Mouse (Mus musculus) CH12.LX (cell line): ENCODE measurements around the gene Cdca5. TPM values are rescaled to one million over a fixed set of nuclear protein-coding genes. Genes with fewer than 3 reads are reported as not detected.

Experiments used
- DNase-seq: peaks from one replicate; pipeline ENCODE4 v3.0.0-alpha.2; 2013; ENCODE audit errors: extremely low read depth
- H3K27ac ChIP-seq: 2 replicates; pipeline ENCODE4 v1.5.1; 2012; ENCODE audit warnings: low read depth, mild to moderate bottlenecking, control low read depth, moderate library complexity; ENCODE audit not compliant: insufficient read depth
- H3K27me3 ChIP-seq: replicated peaks from 2 replicates; pipeline ENCODE3; 2012; ENCODE audit warnings: inconsistent platforms
- H3K36me3 ChIP-seq, 2 experiments: replicated peaks in 1 of 2; 2 replicates each; pipeline versions ENCODE3 to v1.6.1; 2012; ENCODE audit warnings: inconsistent platforms in 1 of 2, low read length in 1 of 2, mild to moderate bottlenecking in 1 of 2, mixed read lengths in 1 of 2, moderate library complexity in 1 of 2; ENCODE audit not compliant: control insufficient read depth in 1 of 2, insufficient read depth in 1 of 2
- H3K4me1 ChIP-seq, 2 experiments: 2 replicates each; pipeline ENCODE4 v1.6.1; 2012; ENCODE audit warnings: inconsistent platforms in 1 of 2, moderate library complexity in 1 of 2; ENCODE audit not compliant: insufficient read depth in 2 of 2, control insufficient read depth in 1 of 2
- H3K4me2 ChIP-seq: 2 replicates; pipeline ENCODE4 v1.6.1; 2012; ENCODE audit warnings: low read depth, mild to moderate bottlenecking, control low read depth; ENCODE audit not compliant: poor library complexity, insufficient read depth, severe bottlenecking
- H3K4me3 ChIP-seq, 3 experiments: fragments of 150-350 bp in 1 of 3; sonication (generic) in 1 of 3; replicated peaks in 1 of 3; 2 replicates each; pipeline versions ENCODE3 to v1.5.1; 2011 to 2012; ENCODE audit warnings: low read depth in 2 of 3, low read length in 2 of 3, mild to moderate bottlenecking in 2 of 3, moderate library complexity in 2 of 3, control low read depth in 1 of 3, improper control_type of control experiment in 1 of 3, inconsistent platforms in 1 of 3, mixed read lengths in 1 of 3; ENCODE audit not compliant: poor library complexity in 1 of 3
- H3K79me2 ChIP-seq: replicated peaks from 2 replicates; pipeline ENCODE4 v1.6.1; 2012; ENCODE audit warnings: mild to moderate bottlenecking, moderate library complexity; ENCODE audit not compliant: control insufficient read depth, poor library complexity, insufficient read depth, severe bottlenecking; ENCODE audit errors: extremely low read depth
- H3K9ac ChIP-seq: 2 replicates; pipeline ENCODE4 v1.6.1; 2012; ENCODE audit warnings: low read depth, mild to moderate bottlenecking, control low read depth, moderate library complexity; ENCODE audit not compliant: insufficient read depth
- H3K9me3 ChIP-seq: replicated peaks from 2 replicates; pipeline ENCODE3; 2012; ENCODE audit warnings: low read length, inconsistent platforms, mixed read lengths
- EP300 ChIP-seq: IDR thresholded peaks from 2 replicates; pipeline ENCODE4 v1.6.1; 2011; ENCODE audit warnings: low read length, improper control_type of control experiment
- HCFC1 ChIP-seq: IDR thresholded peaks from 2 replicates; pipeline ENCODE4 v1.6.1; 2012; ENCODE audit warnings: low read depth, mild to moderate bottlenecking, inconsistent platforms, low read length, improper control_type of control experiment
- KAT2A ChIP-seq: IDR thresholded peaks from 2 replicates; pipeline ENCODE4 v1.6.1; 2012; ENCODE audit warnings: low read length, improper control_type of control experiment, inconsistent platforms; ENCODE audit not compliant: insufficient replicate concordance
- MAFK ChIP-seq: IDR thresholded peaks from 2 replicates; pipeline ENCODE4 v1.6.1; 2011; ENCODE audit warnings: low read length, improper control_type of control experiment; ENCODE audit not compliant: insufficient replicate concordance
- MAZ ChIP-seq: IDR thresholded peaks from 2 replicates; pipeline ENCODE4 v1.6.1; 2012; ENCODE audit warnings: low read depth, mild to moderate bottlenecking, inconsistent platforms, low read length, improper control_type of control experiment, moderate library complexity
- MEF2A ChIP-seq: IDR thresholded peaks from 2 replicates; pipeline ENCODE4 v1.6.1; 2014; ENCODE audit warnings: low read depth, mild to moderate bottlenecking, inconsistent platforms, low read length, improper control_type of control experiment, borderline replicate concordance
- PAX5 ChIP-seq: IDR thresholded peaks from 2 replicates; pipeline ENCODE4 v1.6.1; 2012; ENCODE audit warnings: low read length, inconsistent platforms, mixed read lengths
- POLR2AphosphoS2 ChIP-seq: IDR thresholded peaks from 2 replicates; pipeline ENCODE4 v1.6.1; 2011; ENCODE audit warnings: low read depth, low read length, improper control_type of control experiment
- RAD21 ChIP-seq: IDR thresholded peaks from 2 replicates; pipeline ENCODE4 v1.6.1; 2011; ENCODE audit warnings: low read depth, mild to moderate bottlenecking, low read length, improper control_type of control experiment, moderate library complexity
- UBTF ChIP-seq: IDR thresholded peaks from 2 replicates; pipeline ENCODE4 v1.6.1; 2012; ENCODE audit warnings: low read depth, mild to moderate bottlenecking, inconsistent platforms, low read length, improper control_type of control experiment, moderate library complexity
- USF1 ChIP-seq: IDR thresholded peaks from 2 replicates; pipeline ENCODE4 v1.6.1; 2014; ENCODE audit warnings: low read depth, mild to moderate bottlenecking, inconsistent platforms, low read length, improper control_type of control experiment
- ZC3H11A ChIP-seq: IDR thresholded peaks from 2 replicates; pipeline ENCODE4 v1.6.1; 2012; ENCODE audit warnings: low read depth, mild to moderate bottlenecking, inconsistent platforms, low read length, improper control_type of control experiment
- ZMIZ1 ChIP-seq: IDR thresholded peaks from 2 replicates; pipeline ENCODE4 v1.6.1; 2012; ENCODE audit warnings: low read depth, mild to moderate bottlenecking, inconsistent platforms, low read length, improper control_type of control experiment
- dilution Hi-C: fragments of 300-500 bp; cut with MboI; formaldehyde crosslinking; loops from 2 replicates; pipeline ENCODE4 v1.14.3; 2020; ENCODE audit warnings: low sequenced_read_pairs; ENCODE audit not compliant: extremely low pct_unique_long_range_greater_than_20kb, extremely low pct_ligation_motif_present
- in situ Hi-C: fragments of 300-500 bp; cut with MboI; formaldehyde crosslinking; loops from 3 replicates; pipeline ENCODE4 v1.14.3; 2019; ENCODE audit warnings: low sequenced_read_pairs, low pct_ligation_motif_present, low pct_unique_long_range_greater_than_20kb, mixed read lengths
- polyA plus RNA-seq: library from polyadenylated mRNA; unstranded; fragments of >175 nt; gene quantifications from 2 replicates; pipeline ENCODE4 v1.2.1, GENCODE M21; 2012; ENCODE audit warnings: low read depth; ENCODE audit not compliant: insufficient read length
- total RNA-seq, 2 experiments: library from RNA; depleted of rRNA; stranded (reverse); fragments of 300-350 nt in 1 of 2; fragments of >200 nt in 1 of 2; gene quantifications; 2 replicates each; pipeline ENCODE4 v1.2.3; 2012 to 2014

Gene Cdca5
- total and polyA plus RNA-seq, 3 experiments = 51.5 to 80.6 (median 62.7) TPM

- Histone ChIP-seq H3K9ac (no peak overlapping the region), H3K4me1 (0 out of 4 replicates have a peak, but pooled peaks cover 0 to 2% of the 10 kb centered on the region in 2 experiments), H3K36me3 (peaks cover 34 to 69% of the 10 kb centered on the region in 2 experiments), H3K79me2 (no peaks in the 10 kb centered on the region), H3K9me3 (no peaks in the 10 kb centered on the region), H3K4me3 (no peak overlapping the region), H3K27me3 (no peaks in the 10 kb centered on the region), H3K27ac (no peak overlapping the region), H3K4me2 (no peak overlapping the region)
- TF ChIP-seq HCFC1 = no peak
- no peak for TF ChIP-seq KAT2A
- no peak for TF ChIP-seq RAD21
- no peak for TF ChIP-seq MEF2A
- TF ChIP-seq EP300 = no peak
- no peak for TF ChIP-seq POLR2AphosphoS2
- no peak for TF ChIP-seq USF1
- no peak for TF ChIP-seq MAFK
- TF ChIP-seq ZC3H11A = no peak
- no peak for TF ChIP-seq MAZ
- no peak for TF ChIP-seq UBTF
- in situ Hi-C loops (no loop called here), dilution Hi-C loops (no loop called here)
- no peak for DNase-seq
Observed at GRCm38 (mm10) chr19:6097847-6098246, 13.1 kb downstream of the Cdca5 start.

DNA sequence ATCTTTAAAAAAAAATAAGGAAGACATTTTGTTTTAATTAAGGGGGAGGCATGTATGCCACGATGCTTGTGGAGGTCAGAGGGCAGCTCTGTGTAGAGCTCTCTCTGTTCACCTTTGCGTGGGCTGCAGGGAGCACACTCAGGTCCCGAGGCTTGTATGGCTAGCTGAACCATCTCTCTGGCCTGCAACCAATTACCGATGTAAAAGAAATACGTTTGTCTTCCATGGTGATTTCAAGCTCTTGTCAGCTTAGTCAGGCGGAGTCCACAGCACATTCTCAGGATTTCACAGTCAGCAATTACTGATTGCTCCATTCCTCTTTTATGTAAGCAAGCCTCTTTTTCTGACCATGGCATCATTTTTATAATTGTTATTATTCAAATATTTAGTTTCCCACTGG lies 16.4 kb downstream of the Cdca5 start:
- Histone ChIP-seq H3K79me2 (no peaks in the 10 kb centered on the region), H3K36me3 (peaks cover 12 to 50% of the 10 kb centered on the region in 2 experiments), H3K27me3 (no peaks in the 10 kb centered on the region), H3K4me2 (no peak overlapping the region), H3K4me3 (no peak overlapping the region), H3K9ac (no peak overlapping the region), H3K9me3 (no peaks in the 10 kb centered on the region), H3K27ac (no peak overlapping the region), H3K4me1 (peaks cover 0 to 7% of the 10 kb centered on the region in 2 experiments; a peak in 2 of 4 replicates)
- in situ Hi-C loops = no loop called here
- dilution Hi-C loops = no loop called here
- no peak for DNase-seq
- TF ChIP-seq PAX5 = no peak
- TF ChIP-seq ZMIZ1 = 0 out of 2 replicates have a peak, but pooled peaks have one; percentile 20
